Mouse (Mus musculus): ENCODE results near the gene Epm2aip1.

Gene Epm2aip1

GRCm38 (mm10) chr9:111271434-111272160 lies at the start of gene Epm2aip1, which contains the start of gene Mlh1:
Gene Epm2aip1 (plus strand): TSS chr9:111271929.
Gene Mlh1 (minus strand): TSS chr9:111271791.
- peak; percentile 97 for DNase-seq (ENCODE audit: extremely low read depth, insufficient read length, low spot score)

GRCm38 (mm10) chr9:111223406-111223805 lies 48.3 kb upstream of the Epm2aip1 start:
- no peak for DNase-seq (ENCODE audit: extremely low read depth, insufficient read length, low spot score)

GRCm38 (mm10) chr9:111228446-111228845 lies 43.3 kb upstream of the Epm2aip1 start:
- DNase-seq (ENCODE audit: extremely low read depth, insufficient read length, low spot score) = no peak

DNA sequence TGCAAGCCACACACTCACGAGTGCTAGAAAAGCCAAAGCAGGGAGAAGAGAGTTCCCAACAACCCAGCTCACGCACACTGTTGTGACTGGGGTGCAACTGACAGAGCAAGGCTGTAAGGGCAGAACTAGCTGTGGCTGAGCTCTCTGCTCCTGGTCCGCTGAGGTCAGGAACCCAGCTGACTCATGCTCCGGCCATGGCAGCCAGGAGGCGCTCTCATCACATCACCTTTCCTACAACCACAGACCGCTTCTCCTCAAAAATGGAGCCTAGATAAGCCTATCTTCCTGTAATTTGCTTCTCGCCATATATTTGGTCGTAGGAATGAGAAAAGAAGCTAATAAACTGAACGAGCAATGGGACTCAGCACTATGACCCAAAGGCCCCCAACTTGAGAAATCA lies 37.0 kb upstream of the Epm2aip1 start:
- DNase-seq (ENCODE audit: extremely low read depth, insufficient read length, low spot score) = no peak

- DNase-seq (ENCODE audit: extremely low read depth, insufficient read length, low spot score) = no peak
Measured at GRCm38 (mm10) chr9:111237726-111238125, 34.0 kb upstream of the Epm2aip1 start.

DNA sequence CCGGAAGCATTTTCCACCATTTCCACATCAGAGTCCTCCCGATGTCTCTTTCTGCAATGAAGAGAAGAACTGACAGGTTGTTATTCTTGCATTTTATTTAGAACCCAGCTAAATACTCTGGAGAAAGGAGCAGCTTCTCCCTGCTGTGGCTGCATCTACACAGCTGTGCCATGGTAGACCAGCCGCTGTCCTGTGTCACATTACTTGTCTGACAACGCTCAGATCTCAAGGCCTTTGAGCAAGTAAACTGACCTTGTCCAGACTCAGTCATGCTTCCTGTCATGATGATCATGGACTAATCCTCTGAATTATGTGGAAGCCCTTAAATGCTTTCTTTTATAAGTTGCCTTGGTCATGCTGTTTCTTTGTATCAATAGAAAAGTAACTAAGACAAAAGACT lies 31.9 kb upstream of the Epm2aip1 start:
- no peak for DNase-seq (ENCODE audit: extremely low read depth, insufficient read length, low spot score)

DNA sequence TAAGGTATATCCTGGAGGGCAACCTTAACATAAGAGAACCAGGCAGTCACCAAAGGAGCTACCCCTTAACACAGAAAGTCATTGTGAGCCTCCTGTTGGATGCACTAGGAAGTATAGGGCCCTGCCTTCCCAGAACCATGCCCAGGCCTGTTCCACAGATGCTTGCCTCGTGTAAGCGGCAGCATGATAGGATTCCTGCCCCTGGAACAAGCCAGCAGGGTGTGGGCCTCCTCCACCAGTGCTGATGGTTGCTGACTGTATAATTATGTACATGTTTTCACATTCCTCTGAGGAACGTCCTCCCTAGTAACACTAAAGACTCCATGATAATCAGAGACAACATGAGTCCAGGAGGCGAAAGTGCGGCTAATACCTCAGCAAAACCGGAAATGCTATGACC lies 28.3 kb upstream of the Epm2aip1 start:
- no peak for DNase-seq (ENCODE audit: extremely low read depth, insufficient read length, low spot score)

DNA sequence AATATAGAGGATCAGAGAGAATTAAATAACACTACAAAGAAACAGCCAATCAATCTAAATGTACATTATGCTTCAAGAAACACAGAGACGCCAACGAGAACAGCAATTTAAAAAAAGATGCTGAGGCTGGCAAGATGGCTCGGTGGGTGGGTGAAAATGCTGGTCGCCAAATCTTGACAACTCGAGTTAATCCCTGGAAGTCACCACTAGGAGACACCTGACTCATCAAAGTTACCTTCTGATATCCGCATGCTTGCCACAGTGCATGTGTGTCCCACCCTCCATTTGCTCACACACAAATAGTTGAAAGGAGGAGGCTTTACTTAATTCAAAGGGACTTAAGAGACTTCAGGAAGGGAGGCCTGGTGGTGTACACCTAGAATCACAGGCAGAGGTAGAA lies 26.2 kb upstream of the Epm2aip1 start:
- no peak for DNase-seq (ENCODE audit: extremely low read depth, insufficient read length, low spot score)

DNA sequence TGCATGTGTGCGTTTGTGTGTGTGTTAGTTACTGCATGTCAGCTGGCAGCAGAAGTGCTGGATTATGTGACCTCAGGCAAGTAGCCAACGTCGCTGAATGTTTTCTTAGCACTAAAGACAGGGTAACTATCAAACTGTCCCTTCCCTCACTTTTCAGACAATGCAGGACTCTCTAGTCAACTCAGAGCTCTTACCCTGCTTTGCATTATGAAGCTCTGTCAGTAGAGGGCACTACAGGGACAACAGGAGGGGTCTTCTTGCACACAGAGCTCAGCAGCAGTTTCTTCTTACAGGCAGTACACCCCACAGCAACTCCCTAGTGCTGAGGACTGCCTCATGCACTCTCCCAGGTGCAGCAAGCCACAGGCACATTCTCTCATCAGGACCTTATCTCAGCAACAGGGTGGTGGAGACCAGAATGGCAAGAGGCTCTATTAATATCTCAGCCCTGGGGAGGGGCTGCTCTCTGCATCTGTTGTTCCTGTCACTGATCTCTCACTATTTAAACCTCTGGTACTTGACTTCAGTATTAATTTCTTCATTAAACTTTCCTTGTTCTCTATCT lies 24.0 kb upstream of the Epm2aip1 start:
- no peak for DNase-seq (ENCODE audit: extremely low read depth, insufficient read length, low spot score)

- DNase-seq (ENCODE audit: extremely low read depth, insufficient read length, low spot score) = no peak
Measured at GRCm38 (mm10) chr9:111252161-111252869, 19.4 kb upstream of the Epm2aip1 start.

DNA sequence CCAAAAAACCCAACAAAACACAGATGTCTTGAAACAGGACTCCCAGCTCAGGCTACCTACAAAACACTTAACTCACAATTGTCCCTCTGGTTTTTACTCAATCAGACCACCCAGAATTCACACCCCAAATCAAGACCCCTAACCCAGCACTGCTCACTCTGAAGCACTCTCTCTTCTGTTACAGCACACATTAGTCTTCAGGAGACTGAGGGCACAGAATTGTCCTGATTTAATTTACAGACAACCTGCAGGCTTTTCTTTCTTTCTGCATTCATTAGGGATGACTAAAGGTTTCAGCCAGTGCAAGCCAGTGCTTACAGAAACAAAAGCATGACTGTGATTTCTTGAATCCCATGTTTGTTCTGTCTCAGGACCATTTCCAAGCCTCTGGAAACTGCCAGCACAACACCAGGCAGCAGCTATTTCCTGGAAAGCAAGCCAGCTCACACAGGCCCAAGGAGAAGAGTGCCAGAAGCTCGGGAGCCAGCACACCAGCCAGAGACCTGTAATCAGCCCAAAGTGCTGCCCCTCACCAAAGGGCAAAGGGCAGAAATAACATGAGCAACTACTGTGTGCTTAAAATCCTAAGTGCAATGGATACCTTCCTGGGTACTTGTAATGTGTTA lies 11.3 kb upstream of the Epm2aip1 start:
- no peak for DNase-seq (ENCODE audit: extremely low read depth, insufficient read length, low spot score)

DNA sequence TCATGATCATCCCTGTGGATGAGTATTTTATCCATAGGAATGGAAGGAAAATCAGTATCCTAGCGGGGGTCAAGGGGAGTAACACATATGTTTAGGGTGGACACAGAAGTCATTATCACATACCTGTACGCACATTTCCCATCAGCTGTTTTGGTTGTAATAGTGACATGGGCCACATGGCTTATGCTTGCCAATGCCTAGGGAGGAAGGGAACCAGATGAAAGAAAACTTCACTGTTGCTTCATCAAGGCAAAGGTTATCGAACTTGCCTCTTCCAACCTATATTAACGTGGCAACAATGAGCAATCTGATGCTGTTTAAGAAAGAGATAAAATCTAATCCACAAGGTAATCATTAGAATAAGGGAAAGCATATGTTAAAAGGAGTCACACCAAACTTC lies 10.4 kb upstream of the Epm2aip1 start:
- no peak for DNase-seq (ENCODE audit: extremely low read depth, insufficient read length, low spot score)

- no peak for DNase-seq (ENCODE audit: extremely low read depth, insufficient read length, low spot score)
Measured at GRCm38 (mm10) chr9:111267998-111268397, 3.7 kb upstream of the Epm2aip1 start.

GRCm38 (mm10) chr9:111270606-111271005 lies 1.1 kb upstream of the Epm2aip1 start:
- DNase-seq (ENCODE audit: extremely low read depth, insufficient read length, low spot score) = no peak

GRCm38 (mm10) chr9:111271056-111271433 lies 684 bp upstream of the Epm2aip1 start:
- DNase-seq (ENCODE audit: extremely low read depth, insufficient read length, low spot score) = no peak

- no peak for DNase-seq (ENCODE audit: extremely low read depth, insufficient read length, low spot score)
Measured at GRCm38 (mm10) chr9:111272356-111272755, 627 bp downstream of the Epm2aip1 start.

GRCm38 (mm10) chr9:111272996-111273785 lies 1.5 kb downstream of the Epm2aip1 start:
- DNase-seq (ENCODE audit: extremely low read depth, insufficient read length, low spot score) = no peak

DNA sequence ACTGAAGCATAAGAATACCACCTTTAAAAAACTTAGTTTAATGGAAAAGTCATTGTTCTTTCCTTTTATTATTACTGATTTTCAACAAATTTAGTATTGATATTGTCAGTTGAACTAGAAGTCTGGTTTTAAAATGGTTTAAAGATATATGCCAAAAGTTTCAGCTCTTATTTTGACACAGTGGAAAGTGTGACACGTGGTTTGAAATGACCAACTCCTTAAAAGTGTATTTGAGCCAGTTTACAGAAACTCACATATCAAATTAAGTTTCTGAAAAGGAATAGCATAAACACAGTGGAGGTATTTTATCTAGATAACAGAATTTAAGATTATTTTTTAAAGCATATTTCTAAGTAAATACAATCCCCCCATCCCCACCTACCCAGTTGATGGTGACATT lies 2.2 kb downstream of the Epm2aip1 start:
- no peak for DNase-seq (ENCODE audit: extremely low read depth, insufficient read length, low spot score)

- no peak for DNase-seq (ENCODE audit: extremely low read depth, insufficient read length, low spot score)
Measured at GRCm38 (mm10) chr9:111275156-111275555, 3.4 kb downstream of the Epm2aip1 start.

DNA sequence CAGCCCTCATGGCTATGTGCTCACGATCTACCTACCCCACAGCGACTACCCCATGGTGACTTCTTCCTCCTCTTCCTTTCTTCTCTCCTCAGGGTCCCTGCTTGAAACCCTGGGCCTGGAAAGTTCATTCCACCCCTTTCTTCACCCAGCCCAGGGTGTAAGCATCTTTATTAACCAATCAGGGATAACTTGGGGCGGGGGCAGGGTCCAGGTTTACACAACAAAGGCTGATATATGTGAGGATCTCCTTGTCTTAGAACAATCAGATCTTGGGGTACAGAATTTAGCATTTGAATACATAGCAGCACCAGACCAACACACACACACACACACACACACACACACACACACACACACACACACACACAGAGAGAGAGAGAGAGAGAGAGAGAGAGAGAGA lies 13.3 kb downstream of the Epm2aip1 start:
- no peak for DNase-seq (ENCODE audit: extremely low read depth, insufficient read length, low spot score)

DNA sequence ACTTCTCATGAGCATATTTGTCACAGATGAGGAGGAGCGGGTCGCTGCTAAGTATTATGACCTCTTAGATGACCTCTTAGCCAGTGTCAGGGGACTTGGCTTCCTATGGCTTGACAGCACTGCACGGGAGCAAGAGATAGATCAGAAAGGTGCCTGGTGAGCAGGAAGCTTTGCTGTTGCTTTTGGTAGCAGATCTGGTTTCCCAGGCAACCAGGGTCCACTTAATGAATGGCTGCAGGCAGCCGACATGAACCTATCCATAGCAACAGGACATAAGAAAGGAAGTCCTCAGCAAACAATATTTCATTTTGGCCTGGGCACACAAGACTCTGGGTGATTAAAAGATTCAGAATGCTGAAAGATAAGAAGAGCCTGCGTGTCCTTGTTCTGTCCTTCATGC lies 13.9 kb downstream of the Epm2aip1 start:
- no peak for DNase-seq (ENCODE audit: extremely low read depth, insufficient read length, low spot score)

All from 3134 (cell line).